Mouse (Mus musculus) pancreas, adult 10 weeks (tissue): Measurements from ENCODE around the gene Calr4. TPM values are rescaled to one million over a fixed set of nuclear protein-coding genes. Genes with fewer than 3 reads are reported as not detected.

Experiments used
- polyA plus RNA-seq: library from polyadenylated mRNA; stranded (reverse); fragments of 350-450 nt; fragmentation: Illumina TruSeq; extraction: RNeasy Lipid Tissue Mini Kit (QIAGEN cat#74804); gene quantifications from one replicate; pipeline ENCODE4 v1.2.3, GENCODE M21; 2015; ENCODE audit warnings: low read depth, low replicate concordance; ENCODE audit not compliant: insufficient read depth

The Calr4 gene
- not detected for polyA plus RNA-seq

GRCm38 (mm10) chr4:109234185-109234584, at the start of gene Calr4:
Calr4 (plus strand) TSS chr4:109234485.

DNA sequence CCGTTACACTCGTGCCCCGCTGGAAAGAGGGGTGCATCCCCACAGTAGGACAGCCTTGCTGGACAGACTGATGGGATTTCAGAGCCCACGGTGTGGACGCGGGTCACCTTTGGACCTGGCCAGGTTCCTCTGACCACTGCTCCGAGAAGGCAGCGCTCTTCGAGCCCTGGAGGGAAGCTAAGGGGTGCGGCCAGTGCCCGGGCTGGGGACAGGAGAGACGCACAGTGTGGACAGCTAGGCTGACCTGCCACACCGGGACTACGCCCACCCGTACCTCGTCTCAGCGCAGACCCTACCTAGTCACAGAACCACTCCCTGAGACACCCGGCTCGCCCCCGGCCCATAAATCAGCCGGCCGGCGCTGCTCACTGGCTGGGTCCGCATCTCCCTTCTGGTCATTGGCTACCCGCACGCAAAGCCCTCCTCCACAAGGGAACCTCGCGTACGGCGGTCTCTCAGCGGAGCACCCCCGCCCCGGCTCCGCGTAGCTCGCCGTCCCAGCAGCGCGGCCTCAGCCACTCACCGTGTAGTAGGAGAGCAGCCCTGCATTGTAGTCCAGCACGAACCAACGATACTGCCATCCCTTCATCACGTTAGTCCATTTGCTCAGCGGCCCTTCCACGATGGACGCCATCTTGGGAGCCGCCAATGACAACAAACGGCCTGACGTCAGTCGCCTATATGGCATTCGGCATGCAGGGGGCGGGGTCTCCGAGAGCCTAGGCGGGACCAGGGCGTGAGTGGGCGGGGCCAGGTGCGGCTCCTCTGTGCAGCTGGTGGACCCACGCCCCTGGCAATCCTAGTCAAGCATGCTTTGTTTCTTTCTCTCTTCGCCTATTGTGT, 32.5 kb upstream of the Calr4 start, which contains the start of gene Osbpl9:
Gene Osbpl9 (minus strand): TSS at position 691 of the 843 bp plus-strand sequence.

GRCm38 (mm10) chr4:109279689-109280458, 45.6 kb downstream of the Calr4 start, which contains the start of gene Eps15:
Eps15 (plus strand) TSS chr4:109280268.

Other genes starting within 250 kb of the Calr4 start
- gene Nrd1, start 233.8 kb upstream of the Calr4 start, polyA plus RNA-seq, result 37.4 TPM
- 25.1 TPM for gene Osbpl9, start 32.2 kb upstream of the Calr4 start, polyA plus RNA-seq
- 9.3 TPM for gene Eps15, start 45.8 kb downstream of the Calr4 start, polyA plus RNA-seq
- gene Ttc39a, start 172.1 kb downstream of the Calr4 start, polyA plus RNA-seq, result 11.9 TPM